Mouse (Mus musculus) brain, embryonic 14.5 days (tissue): ENCODE data around the gene Clasp2. TPM values are rescaled to one million over a fixed set of nuclear protein-coding genes. Genes with fewer than 3 reads are reported as not detected.
"Not testable (repeated sequence)": the region's sequence is repeated elsewhere in the genome, so short reads cannot be mapped to it uniquely, and the experiment has no call there.

ENCODE experiments used
- DNase-seq: peaks from one replicate; pipeline ENCODE4 v3.0.0-alpha.2; 2011; ENCODE audit warnings: low read depth
- CTCF ChIP-seq: fragments of 200-500 bp; IDR thresholded peaks from 2 replicates; pipeline ENCODE4 v1.5.1; 2012; ENCODE audit warnings: inconsistent platforms, mild to moderate bottlenecking, moderate library complexity, borderline replicate concordance; ENCODE audit not compliant: insufficient read depth, insufficient read length; ENCODE audit errors: extremely low read depth
- POLR2A ChIP-seq: fragments of 200-500 bp; IDR thresholded peaks from 2 replicates; pipeline ENCODE4 v1.6.1; 2012; ENCODE audit warnings: mild to moderate bottlenecking, inconsistent platforms, borderline replicate concordance; ENCODE audit not compliant: poor library complexity, insufficient read depth, insufficient read length, severe bottlenecking; ENCODE audit errors: extremely low read depth
- polyA plus RNA-seq: library from polyadenylated mRNA; depleted of rRNA; stranded (reverse); fragments of >200 nt; gene quantifications from 2 replicates; pipeline ENCODE4 v1.2.3, GENCODE M21; 2012

Clasp2 gene
- polyA plus RNA-seq, 1 experiment = 135 TPM

DNA sequence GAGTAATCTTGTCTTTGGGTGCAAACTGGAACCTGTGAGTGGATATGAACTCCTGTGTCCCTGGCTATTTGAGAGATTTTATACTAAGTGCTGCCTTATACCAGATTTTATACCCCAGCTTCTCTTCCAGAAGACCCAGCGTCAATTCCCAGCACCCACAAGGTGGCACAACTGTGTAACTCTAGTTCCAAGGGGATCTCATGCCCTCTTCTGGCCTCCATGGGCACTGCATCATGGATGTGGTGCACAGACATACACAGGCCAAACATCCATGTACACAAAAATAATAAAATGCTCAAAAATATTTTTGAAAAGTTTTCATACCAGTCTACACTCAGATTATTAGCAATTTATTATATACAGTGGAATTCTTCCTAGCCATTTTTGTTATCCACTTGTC lies 18.4 kb downstream of the Clasp2 start:
- TF ChIP-seq CTCF = no peak; the same call in 1 of the 2 replicates
- no peak for TF ChIP-seq POLR2A
- no peak for DNase-seq

DNA sequence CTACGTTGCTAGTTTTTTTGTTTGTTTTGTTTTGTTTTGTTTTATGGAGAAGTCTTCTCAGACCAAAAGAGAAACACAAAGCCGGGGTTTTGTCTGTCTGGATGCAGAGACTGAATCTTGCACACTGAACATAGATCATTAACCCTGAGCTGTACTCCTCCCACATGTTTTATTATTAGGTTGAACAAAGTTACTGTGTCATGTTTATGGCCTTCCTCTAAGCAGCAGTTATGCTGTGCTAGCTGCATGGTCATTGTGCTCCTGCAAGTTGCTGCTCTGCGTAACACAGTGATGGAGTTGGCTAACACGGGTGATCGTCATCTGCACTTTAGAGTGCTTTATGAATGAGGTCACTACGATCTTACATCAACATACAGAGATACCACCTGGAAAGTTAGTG lies 21.1 kb downstream of the Clasp2 start:
- no peak for DNase-seq
- TF ChIP-seq POLR2A = no peak
- TF ChIP-seq CTCF = no peak

DNA sequence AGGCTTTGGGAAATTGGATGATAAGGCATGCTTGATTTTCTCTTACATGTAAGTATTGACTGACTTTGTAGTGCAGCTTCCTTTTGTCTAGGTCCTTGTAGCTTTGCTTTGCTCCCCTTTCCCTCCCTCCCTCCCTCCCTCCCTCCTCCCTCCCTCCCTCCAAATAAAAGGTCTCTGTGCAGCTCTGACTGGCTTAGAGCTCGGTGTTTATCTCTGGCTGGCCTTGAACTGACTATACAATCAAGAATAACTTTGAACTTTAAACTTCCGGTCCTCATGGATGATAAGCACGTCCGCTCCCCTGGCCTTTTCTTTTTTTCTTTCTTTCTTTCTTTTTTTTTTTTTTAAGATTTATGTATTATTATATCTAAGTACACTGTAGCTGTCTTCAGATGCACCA lies 21.9 kb downstream of the Clasp2 start:
- no peak for DNase-seq
- TF ChIP-seq CTCF (no peak), POLR2A (no peak)

DNA sequence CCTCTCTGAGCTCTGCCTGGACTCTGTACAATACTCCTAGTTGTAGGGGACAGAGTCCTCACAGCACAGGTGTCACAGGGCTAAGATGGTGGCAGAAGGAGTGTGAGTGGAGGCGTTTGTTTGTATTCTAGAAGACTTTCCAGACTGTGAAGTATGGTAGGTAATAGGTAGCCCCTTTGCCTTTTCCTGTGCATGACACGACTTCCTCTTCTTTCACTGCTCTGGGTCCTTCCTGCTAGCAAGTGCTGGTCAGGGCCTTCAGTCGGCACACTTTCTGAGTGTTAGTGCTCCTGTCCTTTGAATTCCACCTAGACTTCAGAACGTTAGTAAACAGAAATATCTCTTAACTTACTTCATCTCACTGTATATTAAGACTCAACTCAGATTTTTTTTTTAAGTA lies 29.4 kb downstream of the Clasp2 start:
- no peak for TF ChIP-seq CTCF
- no peak for DNase-seq

DNA sequence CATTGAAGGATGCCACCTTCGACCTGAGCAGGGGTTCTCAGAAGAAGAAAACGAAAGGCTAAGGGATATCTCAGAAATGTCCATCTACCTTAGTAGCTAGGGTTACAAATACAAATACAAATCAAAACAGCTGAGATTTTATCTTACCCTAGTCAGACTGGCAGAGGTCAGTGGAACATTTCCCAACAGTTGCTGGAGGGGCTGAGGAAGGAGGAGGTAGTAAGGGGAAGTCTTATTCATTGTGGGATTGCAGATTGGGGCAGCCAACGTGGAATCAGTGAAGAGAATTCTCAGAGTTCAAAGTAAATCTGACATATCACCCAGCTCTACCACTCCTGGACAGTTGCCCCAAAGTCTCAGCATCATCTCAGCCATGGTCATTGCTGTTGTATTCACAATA lies 39.6 kb downstream of the Clasp2 start:
- DNase-seq = no peak
- TF ChIP-seq POLR2A (no peak), CTCF (no peak)

DNA sequence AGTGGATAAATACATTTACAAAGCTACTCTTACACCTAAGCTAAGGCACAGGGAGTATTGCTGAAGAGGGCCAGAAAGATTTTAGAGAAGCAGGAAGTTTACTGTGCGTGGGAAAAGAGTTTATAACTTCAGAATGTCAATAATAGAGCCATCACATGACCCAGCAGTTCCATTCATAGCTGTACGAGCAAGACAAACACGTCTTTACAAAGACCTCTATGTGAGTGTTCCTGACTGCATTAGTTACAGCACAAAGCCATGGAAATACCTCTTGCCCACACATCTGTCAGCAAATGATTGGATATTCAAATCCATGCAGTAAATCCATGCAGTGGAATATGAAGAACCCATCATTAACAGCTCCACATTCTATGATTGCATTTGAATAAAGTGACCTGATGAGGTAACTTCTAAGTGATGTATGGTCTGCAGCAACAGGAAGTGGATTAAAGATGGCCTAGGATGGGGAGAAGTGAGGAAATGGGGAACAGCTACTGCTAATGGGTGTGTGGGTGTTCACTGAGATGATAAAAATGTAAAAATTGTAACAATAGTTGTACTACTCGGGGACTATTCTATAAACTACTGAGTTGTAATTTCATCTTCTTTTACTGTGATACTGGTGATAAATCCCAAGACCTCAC lies 41.2 kb downstream of the Clasp2 start:
- peak; percentile 23 for DNase-seq

DNA sequence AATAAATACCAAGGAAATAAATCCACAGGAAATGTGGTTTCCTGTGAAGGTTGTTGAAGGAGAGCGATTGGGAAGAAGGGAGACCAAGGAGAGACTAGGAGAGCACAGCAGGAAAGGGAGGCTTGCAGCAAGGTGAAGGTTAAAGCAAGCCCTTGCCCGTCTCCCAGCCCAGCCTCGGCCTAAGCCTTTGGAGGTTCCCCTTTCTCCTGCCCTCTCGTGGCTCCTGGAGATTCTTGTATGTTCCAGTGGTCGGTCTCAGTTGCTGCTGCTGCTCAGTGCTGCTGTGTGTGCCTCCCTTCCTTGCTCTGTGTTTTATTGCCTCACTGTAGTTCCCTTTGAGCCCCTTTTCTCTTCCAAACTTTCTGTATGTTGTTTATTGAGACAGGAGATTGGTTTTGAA lies 42.4 kb downstream of the Clasp2 start:
- no peak for DNase-seq
- TF ChIP-seq CTCF (no peak), POLR2A (no peak)

More for the DNA sequence above, 41.2 kb downstream of the Clasp2 start:
- no peak for TF ChIP-seq POLR2A
- TF ChIP-seq CTCF = no peak

DNA sequence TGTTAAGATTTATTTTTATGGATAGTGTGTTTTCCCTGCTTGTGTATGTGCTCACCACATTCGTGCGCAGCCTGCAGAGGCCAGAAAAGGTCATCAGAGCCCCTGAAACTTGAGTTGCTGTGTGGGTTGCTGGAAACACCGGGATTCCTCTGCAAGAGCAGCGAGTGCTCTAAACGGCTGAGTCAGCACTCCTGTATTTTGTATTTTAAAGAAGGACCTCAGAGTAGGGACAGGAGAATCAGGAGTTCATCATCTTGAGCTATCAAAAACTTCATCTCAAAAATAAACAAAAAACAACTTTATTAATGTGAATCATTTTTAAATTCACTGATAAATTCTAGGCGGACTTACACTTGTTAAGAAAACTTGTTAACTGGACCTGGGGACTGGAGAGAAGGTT lies 48.0 kb downstream of the Clasp2 start:
- DNase-seq = not testable (repeated sequence)

DNA sequence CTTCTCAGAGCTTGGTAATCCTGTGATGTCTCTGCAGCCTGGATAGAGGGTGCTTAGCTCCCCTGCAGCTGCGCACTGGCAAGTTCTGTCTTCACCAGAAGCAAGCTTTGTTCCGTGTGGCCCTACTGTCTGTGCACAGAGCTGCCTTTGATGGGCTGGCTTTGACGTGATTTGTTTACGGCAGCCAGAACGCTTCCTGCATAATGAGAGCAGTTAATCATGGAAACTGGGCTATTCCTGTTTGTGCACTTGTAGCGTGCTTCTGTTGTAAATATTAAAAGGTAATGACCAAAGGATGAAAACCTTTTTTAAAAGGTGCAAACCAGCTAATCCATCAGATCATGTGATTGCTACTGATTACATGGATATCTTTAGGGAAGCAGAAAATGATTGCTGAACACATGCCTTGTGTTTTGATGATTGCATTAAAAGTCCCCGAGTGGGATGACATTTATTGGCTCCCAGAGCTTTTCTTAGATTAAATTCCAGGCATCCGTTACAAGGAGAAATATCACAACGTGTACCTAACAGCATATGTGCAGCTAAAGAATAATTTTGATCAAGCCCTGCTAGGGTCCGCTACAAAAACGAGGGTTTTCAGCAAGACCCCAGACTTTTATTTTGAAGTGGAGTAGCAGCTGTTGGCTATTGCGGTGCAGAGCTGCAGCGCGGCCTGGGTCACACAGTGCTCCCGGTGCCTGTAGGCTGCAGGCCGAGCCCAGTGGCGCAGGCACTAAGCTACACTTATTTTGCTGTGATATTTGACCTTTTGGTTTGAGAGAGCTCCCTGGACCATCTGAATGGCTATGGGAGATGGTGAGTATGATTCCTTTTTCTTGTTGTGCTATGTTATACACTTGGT lies 51.6 kb downstream of the Clasp2 start:
- DNase-seq = peak; percentile 98
- peak; percentile 72; the same call in 1 of the 2 replicates for TF ChIP-seq POLR2A
- peak; percentile 2; the same call in 1 of the 2 replicates for TF ChIP-seq CTCF

DNA sequence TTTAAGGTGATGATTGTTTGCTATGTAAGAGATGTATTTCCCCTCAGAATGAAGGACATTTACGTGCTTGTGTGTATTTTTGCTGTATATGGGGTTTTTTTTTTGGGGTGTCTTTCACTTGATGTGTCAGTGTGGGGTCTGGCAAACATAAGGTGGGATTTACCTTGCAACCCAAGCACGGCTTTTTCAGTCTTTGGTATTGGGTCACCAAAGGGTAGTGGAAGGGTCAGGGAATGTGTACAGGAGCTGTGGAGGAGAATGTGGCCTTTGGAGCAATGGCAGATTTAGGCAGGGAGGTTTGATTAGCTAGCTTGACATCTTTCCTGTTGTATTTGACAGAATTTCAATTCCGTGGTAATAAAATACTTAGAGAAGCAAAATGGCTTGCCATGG lies 52.2 kb downstream of the Clasp2 start:
- no peak for TF ChIP-seq POLR2A
- no peak for TF ChIP-seq CTCF
- DNase-seq = no peak

DNA sequence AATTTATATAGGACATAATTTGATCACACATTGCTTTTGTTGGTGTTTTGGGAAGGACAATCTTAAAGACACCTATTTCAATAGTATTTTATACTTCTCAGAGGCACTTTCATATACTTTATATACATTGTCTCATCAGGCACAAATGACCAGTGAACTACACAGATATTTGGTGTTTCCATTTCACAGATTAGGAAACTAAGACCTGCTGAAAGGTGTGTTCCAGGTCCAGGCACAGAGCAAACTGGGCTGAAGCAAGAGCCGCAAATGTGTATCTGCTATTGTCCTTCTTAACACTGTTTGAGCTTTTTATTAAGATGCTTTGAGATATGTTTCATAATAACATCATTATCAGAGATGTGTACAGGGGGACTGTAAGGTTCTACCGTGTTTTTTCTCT lies 52.7 kb downstream of the Clasp2 start:
- no peak for TF ChIP-seq POLR2A
- no peak for TF ChIP-seq CTCF
- peak; percentile 27 for DNase-seq

DNA sequence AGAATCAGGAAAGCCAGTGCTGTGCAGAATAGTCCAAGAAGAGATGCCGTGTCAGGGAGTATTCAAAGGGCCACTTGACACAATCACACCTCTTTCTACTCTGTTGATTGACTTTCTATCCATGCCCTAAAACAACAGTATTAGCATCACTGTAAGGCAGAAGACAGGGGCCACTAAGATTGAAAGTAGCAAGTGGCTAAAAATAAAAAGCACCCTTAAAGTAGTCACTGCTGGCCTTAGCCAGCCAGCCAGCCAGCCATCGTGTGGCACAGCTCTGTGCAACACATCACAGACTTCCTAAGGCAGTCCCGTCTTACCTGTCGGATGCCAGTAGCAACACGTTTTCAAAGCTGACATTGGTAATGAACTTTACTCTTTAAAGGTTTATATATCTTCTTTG lies 55.9 kb downstream of the Clasp2 start:
- TF ChIP-seq CTCF (no peak), POLR2A (no peak)
- DNase-seq = no peak

DNA sequence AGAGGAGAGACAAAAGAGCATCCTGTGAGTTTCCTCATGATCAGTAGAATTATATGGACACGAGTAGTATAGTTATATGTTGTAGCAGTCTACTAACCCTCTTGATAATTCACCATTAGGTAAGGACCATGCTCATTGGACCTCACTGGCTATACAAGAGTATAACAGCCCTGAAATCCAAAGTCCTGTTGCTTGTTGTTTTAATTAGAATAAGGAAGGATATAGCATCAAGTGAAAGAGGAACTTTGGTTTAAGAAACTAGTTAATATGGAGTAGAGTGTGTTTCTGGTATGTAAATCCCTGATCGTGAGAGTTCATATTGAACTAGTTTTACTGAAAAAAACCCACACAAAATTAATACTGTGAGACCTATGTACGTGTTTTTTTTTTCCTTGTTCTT lies 59.4 kb downstream of the Clasp2 start:
- no peak for DNase-seq
- TF ChIP-seq CTCF = no peak
- TF ChIP-seq POLR2A = no peak
